Mouse (Mus musculus) ES-CJ7 (cell line): ENCODE data around the gene Hist1h2bg.
"Not testable (repeated sequence)": the region's sequence is repeated elsewhere in the genome, so short reads cannot be mapped to it uniquely, and the experiment has no call there.

Experiments
- DNase-seq: peaks from one replicate; pipeline ENCODE4 v3.0.0; 2011; ENCODE audit warnings: low read depth, low spot score

The Hist1h2bg gene

DNA sequence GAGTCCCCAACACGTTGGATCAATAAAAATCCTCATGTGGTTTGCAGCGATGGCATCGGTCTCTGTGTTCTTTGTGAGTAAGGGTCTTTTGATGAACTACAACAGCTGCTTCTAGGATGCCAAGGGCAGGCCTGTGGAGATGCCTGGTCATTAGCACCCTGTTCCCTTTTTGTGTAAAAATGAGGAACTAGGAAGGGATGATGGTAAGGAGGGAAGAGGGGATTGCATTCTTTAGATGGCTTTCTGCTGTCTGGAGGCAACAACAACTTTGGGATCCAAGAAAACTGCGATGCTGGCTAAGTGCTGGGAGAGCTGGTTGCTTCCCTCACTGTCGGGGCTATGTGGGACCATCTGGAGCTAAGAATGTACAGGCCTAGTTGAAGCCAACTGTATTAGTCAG is 32.9 kb upstream of the Hist1h2bg start:
- DNase-seq: peak; percentile 11

DNA sequence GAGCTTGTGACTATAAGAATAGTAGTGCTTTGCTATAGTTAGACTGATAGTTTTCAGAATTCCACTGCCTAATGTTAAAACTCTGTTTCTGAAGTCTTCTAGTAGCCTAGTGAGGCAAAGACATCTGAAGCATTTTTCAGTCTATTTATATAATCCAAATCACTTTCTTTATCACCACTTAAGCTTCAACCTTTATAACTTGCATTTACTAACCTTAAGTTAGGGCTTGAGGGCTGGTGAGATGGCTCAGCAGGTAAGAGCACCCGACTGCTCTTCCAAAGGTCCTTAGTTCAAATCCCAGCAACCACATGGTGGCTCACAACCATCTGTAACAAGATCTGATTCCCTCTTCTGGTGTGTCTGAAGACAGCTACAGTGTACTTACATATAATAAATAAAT is 31.4 kb upstream of the Hist1h2bg start:
- not testable (repeated sequence) for DNase-seq

DNA sequence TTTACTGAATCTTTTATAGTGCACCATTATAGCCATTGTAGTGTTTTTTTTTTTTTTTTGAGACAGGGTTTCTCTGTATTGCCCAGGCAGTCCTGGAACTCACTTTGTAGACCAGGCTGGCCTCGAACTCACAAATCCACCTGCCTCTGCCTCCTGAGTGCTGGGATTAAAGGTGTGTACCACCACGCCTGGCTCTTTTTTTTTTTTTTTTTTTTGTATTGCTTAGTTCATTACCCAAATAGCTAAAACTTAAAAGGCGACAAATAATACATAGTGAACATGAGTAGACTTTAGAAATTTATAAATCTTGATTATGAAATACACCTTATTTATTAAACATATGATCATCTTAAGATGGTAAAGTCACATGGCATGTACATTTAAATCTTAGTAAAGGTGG is 29.7 kb upstream of the Hist1h2bg start:
- DNase-seq: no peak

DNA sequence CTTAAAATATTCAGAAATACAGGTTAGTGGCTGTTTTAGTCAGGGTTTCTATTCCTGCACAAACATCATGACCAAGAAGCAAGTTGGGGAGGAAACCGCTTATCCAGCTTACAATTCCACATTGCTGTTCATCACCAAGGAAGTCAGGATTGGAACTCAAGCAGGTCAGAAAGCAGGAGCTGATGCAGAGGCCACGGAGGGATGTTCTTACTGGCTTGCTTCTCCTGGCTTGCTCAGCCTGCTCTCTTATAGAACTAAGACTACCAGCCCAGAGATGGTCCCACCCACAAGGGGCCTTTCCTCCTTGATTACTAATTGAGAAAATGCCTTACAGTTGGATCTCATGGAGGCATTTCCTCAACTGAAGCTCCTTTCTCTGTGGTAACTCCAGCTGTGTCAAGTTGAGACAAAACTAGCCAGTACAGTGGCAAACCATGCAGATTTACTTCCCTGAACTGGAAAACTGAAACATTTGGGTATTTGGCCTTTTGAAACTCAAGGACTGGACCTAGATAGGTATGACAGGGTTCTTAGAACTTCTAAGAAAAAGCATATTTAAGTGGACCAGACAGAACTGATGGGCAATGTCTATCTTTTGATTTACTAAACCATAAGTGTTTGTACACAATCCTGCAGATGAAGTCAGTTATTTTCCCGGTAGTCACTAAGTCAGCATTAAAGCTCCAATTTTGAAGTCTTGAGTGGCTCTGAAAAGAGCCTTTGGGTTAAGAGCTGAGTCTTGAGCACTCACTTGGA is 28.8 kb upstream of the Hist1h2bg start:
- peak; percentile 61 for DNase-seq

DNA sequence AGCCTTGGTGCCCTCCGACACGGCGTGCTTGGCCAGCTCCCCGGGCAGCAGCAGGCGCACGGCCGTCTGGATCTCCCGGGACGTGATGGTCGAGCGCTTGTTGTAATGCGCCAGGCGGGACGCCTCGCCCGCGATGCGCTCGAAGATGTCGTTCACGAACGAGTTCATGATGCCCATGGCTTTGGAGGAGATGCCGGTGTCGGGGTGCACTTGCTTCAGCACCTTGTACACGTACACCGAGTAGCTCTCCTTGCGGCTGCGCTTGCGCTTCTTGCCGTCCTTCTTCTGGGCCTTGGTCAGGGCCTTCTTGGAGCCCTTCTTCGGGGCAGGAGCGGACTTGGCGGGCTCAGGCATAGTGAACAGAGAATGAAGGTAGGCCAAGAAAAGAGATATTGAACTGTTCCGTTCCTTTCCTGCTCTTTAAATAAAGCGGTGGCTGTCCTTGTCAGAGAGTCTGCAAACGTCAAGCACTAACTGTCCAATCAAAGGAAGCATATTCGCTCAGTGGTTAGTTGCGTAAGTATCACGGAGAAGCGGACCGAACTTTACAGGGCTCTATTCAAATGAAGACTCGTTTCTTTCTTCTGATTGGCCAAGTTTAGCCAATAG is 28.1 kb upstream of the Hist1h2bg start, which contains the start of gene Hist1h2bh:
Gene Hist1h2bh (minus strand): TSS at position 394 of the 609 bp plus-strand sequence.
- peak; percentile 99 for DNase-seq

DNA sequence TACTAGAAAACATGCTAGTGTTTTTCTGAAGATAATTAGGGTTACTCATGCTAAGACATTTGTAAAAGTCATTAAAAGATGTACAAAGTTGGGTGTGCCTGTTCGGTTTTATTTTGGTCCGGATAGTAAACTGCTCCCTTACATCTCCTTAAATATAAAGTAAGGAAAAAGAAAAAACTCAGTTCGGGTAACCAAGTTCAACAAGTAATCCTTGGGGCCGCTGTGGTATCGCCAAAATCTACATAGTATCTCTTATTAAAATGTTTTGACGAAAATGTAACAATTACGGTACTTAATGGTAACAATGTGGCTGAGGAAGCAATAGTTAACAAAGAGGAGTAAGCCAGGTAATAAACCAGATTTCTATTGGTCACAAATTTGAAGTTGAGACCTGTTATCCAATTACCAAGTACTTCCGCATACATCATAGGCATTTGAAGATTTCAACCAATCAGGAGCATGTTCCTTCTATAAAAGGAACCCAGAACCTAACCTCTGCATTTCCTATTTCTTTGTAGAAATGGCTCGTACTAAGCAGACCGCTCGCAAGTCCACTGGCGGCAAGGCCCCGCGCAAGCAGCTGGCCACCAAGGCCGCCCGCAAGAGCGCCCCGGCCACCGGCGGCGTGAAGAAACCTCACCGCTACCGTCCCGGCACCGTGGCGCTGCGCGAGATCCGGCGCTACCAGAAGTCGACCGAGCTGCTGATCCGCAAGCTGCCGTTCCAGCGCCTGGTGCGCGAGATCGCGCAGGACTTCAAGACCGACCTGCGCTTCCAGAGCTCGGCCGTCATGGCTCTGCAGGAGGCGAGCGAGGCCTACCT is 27.0 kb upstream of the Hist1h2bg start, which contains the start of gene Hist1h3f:
Gene Hist1h3f (plus strand): TSS at position 88 of the 822 bp plus-strand sequence.
- peak; percentile 97 for DNase-seq

DNA sequence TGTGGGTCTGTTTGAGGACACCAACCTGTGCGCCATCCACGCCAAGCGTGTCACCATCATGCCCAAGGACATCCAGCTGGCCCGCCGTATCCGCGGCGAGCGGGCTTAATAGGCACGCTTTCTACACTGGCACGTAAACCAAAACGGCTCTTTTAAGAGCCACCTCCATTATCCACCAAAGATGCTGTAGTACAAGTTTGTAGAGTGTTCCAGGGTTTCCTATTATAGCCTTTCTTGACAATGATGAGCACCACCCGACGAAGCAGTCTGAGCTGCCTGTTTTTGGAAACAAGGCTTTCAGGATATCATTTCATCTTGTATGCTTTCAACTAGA is 26.4 kb upstream of the Hist1h2bg start:
- not testable (repeated sequence) for DNase-seq

DNA sequence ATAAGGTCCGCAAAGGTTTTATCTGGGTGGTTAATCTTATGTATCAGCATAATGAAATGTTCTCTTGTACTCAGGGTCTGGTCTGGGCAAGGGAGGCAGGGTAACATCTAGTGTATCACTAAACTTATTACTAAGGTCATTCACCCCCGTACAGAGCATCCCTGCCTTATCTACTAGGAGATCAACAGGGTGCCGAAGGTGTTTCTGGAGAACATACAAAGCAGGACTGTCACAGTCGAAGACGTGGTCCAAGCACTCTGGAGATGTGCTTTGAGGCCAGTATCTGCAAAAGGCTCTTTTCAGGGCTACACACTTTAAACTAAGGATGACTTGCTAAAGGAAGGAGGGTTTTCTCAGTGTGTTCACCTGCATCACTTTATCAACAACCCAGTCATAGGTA is 24.5 kb upstream of the Hist1h2bg start:
- no peak for DNase-seq

DNA sequence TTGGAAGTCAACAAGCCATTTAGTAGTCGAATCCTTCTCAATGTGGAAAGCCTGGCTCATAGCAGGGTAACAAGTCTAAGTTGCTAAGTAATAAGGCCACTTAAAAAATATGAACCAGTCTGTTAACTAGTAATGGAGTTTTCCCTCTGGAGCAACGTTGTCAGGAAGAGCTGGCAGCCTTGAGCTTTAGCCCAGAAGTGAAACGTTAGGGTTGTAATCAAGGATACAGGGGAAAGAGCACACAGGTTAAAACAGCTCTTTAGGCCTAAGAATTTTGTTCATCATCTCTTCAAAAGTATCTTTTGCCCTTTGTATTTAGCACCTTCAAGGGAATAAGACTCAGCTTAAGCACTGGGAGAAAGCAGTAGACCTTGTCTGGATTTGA is 20.4 kb upstream of the Hist1h2bg start:
- peak; percentile 80 for DNase-seq

DNA sequence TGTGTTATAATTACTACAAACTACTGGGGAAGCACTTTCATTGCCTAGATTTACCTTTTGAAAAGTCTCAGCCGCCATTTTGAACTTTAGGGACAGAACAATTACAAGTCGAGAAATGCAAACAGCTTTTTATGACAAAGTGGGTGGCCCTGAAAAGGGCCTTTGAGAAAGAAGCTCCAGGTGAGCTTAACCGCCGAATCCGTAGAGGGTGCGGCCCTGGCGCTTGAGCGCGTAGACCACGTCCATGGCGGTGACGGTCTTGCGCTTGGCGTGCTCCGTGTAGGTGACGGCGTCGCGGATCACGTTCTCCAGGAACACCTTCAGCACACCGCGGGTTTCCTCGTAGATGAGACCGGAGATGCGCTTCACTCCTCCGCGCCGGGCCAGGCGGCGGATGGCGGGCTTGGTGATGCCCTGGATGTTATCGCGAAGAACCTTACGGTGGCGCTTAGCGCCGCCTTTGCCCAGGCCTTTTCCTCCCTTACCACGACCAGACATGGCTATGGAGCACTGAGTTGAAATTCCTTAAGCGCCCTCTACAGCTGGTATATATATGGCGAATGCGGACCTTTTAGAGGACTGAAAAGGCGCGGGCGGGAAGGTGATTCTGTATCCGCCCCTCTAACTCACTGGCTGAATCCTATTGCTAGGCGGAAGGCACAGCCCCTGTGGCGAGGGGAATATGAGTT is 19.9 kb upstream of the Hist1h2bg start, which contains the start of gene Hist1h4f:
Gene Hist1h4f (minus strand): TSS at position 503 of the 689 bp plus-strand sequence.
- DNase-seq: peak; percentile 97

DNA sequence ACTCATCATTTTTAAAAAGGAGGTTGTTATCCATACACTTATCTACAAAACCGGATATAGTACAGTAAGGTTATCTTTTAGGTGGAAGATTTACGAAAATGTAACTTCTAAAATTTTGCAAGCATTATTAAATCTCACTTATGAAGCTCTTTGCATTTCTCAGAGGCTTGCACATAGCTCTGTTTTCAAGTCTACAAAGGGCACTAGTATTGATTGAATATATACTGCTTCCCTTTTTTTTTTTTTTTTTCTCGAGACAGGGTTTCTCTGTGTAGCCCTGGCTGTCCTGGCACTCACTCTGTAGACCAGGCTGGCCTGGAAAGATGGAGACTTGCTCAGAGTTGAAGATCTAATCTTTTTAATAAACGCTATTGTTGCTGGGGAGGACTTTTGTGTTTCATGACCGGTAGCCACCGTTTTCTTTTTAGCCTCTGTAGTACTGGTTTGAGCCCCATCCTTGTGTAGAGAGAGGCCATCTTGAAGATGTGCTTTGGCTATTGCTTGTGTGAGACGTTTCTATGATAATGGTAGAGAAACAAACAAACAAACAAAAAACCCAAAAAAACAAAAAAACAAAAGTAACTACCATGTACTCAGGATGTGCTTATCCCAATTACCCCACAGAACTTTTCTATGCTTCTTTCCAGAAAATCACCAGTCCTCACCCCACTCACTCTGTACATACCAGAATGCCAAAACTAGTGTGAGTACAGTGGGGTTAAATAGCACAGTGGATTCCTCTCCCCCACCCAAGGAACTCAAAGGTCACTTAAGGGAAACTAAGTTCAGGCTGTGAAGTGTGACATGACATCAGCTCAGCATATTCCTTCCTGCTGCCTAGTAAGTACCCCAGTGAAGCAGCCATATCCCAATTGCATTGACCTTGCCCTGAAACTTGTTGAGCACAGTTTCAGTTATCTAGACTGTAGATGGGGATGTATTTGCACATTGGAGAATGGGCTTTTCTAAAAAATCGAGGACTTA is 19.0 kb upstream of the Hist1h2bg start:
- peak; percentile 53 for DNase-seq

DNA sequence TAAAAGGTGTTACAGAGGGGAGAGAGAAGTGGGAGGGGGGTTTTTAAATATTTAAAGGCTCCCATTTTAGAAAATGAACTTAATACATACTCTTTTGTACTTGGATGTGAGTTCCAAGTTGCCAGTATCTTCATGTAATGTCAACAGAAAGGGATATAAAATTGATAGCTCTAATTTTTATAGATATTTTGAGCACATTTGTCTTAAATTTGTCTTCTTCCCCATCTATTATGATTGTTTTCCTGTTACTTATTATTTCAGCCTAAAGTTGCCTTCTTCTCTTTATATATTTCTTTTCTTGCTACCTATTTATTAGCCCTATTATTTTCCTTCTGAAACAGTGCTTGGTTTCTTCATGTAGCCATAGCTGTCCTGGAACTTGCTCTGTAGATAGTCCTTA is 18.2 kb upstream of the Hist1h2bg start, which contains the start of gene Hist1h1d:
Gene Hist1h1d (plus strand): TSS at position 301 of the 400 bp plus-strand sequence.
- no peak for DNase-seq

DNA sequence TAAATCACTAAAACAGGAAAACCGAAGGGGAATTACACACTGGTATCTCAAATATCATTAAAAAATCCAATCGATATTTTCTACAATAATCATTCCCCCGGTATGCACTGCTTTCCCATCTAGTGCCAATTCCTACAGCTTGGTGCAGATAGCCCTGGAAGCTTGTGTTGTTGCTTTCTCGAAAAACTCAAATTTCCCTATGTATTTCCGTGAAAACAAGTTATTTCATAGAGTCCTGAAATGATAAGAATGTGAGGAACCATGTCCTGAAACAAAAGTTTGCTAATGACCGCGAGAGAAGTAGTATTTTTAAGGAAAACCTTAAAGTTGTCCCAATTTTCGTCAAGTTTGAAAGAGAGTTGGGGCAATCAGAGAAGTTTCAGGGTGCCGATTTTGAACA is 16.8 kb upstream of the Hist1h2bg start:
- DNase-seq: no peak

DNA sequence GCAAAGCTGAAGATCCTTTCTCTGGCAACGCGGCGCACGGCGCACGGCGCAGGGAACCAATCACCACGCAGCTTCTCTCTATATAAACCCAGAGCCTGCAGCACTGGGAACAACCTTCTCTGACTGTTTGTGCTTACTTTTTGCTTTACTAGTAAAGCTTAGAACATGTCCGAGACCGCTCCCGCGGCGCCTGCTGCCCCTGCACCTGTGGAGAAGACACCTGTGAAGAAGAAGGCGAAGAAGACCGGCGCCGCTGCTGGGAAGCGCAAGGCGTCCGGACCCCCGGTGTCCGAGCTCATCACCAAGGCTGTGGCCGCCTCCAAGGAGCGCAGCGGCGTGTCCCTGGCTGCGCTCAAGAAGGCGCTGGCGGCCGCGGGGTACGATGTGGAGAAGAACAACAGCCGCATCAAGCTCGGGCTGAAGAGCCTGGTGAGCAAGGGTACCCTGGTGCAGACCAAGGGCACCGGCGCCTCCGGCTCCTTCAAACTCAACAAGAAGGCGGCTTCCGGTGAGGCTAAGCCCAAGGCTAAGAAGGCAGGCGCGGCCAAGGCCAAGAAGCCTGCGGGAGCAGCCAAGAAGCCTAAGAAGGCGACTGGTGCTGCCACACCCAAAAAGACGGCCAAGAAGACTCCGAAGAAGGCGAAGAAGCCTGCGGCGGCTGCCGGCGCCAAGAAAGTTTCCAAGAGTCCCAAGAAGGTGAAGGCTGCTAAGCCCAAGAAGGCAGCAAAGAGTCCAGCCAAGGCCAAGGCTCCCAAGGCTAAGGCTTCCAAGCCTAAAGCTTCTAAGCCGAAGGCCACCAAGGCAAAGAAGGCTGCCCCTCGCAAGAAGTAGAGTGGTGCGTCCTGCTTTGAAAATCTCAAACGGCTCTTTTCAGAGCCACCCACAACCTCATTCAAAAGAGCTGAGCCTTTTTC is 16.0 kb upstream of the Hist1h2bg start:
- DNase-seq: peak; percentile 94

DNA sequence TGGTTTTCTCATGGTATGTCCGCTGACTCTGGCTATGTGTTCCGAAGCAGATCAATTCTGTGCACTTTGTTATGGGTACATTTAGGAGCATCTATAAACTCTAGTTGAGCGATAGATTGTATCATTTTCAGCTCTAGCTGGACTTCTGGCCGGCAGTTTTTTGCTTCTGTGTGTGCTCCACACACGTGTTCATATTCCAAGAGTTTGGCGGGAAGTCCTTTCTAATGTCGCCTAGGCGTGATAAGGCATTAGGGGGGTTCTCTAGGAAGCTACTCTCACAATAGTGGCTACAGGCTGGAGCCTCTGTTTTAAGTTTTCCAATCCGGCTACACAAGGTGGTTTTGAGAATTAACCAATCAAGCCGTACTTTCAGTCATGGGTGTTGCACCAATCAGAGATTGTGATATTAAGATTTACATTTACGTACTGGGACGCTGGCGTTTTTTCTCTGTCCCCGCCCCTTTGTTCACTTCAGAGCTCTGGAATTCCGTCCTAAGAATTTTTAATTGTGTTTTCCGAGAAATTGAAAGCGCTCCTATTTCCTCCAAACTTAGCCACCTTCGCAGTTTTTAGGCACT is 15.3 kb upstream of the Hist1h2bg start:
- peak; percentile 95 for DNase-seq

DNA sequence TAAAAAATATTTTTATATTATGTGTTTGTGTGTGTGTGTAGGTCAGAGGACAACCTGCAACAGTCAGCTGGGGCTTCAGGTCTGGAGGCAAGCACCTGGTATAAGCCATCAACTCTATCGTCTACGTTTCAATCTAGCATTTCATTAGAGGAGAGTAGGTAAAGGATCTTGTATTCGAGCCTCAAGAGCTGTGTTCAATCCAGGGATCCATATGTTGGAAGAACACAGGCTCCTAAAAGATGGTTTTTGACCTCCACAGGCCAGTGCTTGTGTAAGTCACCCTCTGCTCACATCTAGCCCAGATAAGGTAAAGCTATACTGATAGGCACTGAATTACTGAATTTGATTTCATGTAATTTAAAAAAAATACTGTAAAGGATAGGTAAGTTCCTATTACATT is 14.3 kb upstream of the Hist1h2bg start:
- no peak for DNase-seq

DNA sequence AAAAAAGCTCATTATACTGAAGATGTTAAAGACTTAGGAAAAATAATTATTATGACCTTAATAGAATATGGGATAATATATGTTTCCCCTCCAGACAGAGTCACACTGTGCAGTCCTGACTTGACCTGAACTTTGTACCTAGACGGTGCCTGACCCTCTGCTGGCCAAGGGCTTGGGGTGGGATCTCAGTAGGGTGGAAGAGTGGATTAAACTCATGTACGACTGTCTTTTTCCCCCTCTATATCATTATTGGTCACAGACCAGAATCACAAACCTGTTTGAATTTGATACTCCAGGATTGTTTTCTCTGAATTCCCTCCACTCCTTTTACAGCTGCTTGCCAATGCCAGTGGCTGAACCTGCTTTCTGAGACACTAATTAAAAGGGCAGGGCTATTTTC is 10.5 kb upstream of the Hist1h2bg start:
- DNase-seq: not testable (repeated sequence)

DNA sequence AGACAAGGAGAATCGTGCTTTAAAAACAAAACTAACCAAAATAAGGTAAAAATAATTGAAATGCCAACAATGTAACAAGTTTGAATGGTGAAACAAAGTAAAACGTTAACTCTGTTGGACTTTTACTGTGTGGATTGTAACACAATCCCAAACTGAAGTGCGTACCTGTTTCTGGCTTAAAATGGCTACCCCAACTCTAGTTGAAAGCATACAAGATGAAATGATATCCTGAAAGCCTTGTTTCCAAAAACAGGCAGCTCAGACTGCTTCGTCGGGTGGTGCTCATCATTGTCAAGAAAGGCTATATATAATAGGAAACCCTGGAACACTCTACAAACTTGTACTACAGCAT is 9.7 kb upstream of the Hist1h2bg start:
- DNase-seq: not testable (repeated sequence)
